Mouse (Mus musculus): ENCODE measurements at regions not wholly inside any gene's neighbourhood (a gene's known extent, or its start where the extent isn't known, plus 50 kb on each side); places are given as distances from the start of the nearest gene placed in this dataset.

DNA sequence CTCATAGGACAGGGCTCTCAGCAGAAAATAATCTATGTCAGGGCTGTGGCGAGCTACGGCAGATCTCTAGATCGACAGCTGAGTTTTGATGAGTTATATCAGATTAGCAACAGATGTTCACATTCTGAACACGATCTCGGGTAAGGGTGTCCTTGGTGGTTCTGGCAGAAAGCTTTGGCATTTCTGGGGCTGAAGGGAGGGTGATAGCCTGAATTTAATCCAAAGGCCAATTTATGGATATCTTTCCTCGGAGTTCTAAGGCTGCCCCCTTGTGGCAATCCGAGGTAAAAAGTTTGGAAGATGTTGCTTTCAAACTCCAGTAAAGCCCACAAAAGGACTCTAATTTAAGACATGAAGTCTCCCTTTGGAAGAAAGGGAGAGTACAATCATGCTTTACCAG lies 101.3 kb upstream of the Luzp2 start:
- no peak overlapping the region for H3K27ac ChIP-seq (replicated peaks)
- WGBS = 53% methylated on average over 7 of the region's 7 CpGs
- no peak overlapping the region for H3K4me3 ChIP-seq
- H3K36me3 ChIP-seq = no peaks in the 10 kb centered on the region
- peak; percentile 33 for DNase-seq (ENCODE audit: low spot score)
- no peaks in the 10 kb centered on the region for H3K27me3 ChIP-seq (ENCODE audit: low read depth, poor library complexity, severe bottlenecking)
- H3K9me3 ChIP-seq (replicated peaks) = no peaks in the 10 kb centered on the region
- no peaks in the 10 kb centered on the region for H3K4me1 ChIP-seq

DNA sequence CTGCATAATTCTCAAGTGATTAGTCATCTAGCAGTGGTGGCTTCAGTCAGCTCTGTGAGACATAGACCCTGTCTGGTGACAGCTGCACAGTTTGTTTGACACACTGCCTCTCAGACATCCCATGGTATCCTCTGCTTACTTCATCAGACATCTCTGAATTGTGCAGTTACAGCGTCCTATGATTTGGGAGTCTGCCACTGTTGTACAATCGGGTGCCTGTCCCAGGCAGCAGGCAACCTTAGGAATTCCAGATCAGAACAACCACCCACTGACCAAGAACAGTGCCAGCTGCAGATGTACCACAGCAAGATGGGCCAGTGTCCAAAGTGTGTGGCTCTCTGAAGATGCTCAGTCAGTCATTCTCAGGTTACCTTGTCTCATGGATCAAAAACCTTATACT lies 100.4 kb upstream of the Luzp2 start:
- no peaks in the 10 kb centered on the region for H3K27me3 ChIP-seq (ENCODE audit: low read depth, poor library complexity, severe bottlenecking)
- WGBS = 83% methylated on average over 2 of the region's 2 CpGs

GRCm38 (mm10) chr7:54767341-54767740 lies 68.0 kb upstream of the Luzp2 start:
- Histone ChIP-seq H3K4me1 (0 out of 2 replicates have a peak, but pooled peaks cover 2% of the 10 kb centered on the region), H3K36me3 (no peaks in the 10 kb centered on the region), H3K9me3 (replicated peaks) (no peaks in the 10 kb centered on the region), H3K4me3 (no peak overlapping the region), H3K27ac (replicated peaks) (no peak overlapping the region), H3K27me3 (ENCODE audit: low read depth, poor library complexity, severe bottlenecking) (no peaks in the 10 kb centered on the region)
- no peak for DNase-seq (ENCODE audit: low spot score)
- 92% methylated on average over 1 of the region's 1 CpGs for WGBS

More for the DNA sequence above, 100.4 kb upstream of the Luzp2 start:
- no peak for DNase-seq (ENCODE audit: low spot score)
- no peaks in the 10 kb centered on the region for H3K4me1 ChIP-seq
- H3K36me3 ChIP-seq = no peaks in the 10 kb centered on the region
- no peaks in the 10 kb centered on the region for H3K9me3 ChIP-seq (replicated peaks)
- H3K27ac ChIP-seq (replicated peaks) = no peak overlapping the region
- H3K4me3 ChIP-seq = no peak overlapping the region

- H3K9me3 ChIP-seq (replicated peaks) = no peaks in the 10 kb centered on the region
- no peaks in the 10 kb centered on the region for H3K27me3 ChIP-seq (ENCODE audit: low read depth, poor library complexity, severe bottlenecking)
- no peak overlapping the region for H3K4me3 ChIP-seq
- 0 out of 2 replicates have a peak, but pooled peaks cover 2% of the 10 kb centered on the region for H3K4me1 ChIP-seq
- DNase-seq (ENCODE audit: low spot score) = no peak
- H3K36me3 ChIP-seq = no peaks in the 10 kb centered on the region
- H3K27ac ChIP-seq (replicated peaks) = no peak overlapping the region
- WGBS = 31% methylated on average over 3 of the region's 3 CpGs
These were observed 66.6 kb upstream of the Luzp2 start for GRCm38 (mm10) chr7:54768683-54769082.

DNA sequence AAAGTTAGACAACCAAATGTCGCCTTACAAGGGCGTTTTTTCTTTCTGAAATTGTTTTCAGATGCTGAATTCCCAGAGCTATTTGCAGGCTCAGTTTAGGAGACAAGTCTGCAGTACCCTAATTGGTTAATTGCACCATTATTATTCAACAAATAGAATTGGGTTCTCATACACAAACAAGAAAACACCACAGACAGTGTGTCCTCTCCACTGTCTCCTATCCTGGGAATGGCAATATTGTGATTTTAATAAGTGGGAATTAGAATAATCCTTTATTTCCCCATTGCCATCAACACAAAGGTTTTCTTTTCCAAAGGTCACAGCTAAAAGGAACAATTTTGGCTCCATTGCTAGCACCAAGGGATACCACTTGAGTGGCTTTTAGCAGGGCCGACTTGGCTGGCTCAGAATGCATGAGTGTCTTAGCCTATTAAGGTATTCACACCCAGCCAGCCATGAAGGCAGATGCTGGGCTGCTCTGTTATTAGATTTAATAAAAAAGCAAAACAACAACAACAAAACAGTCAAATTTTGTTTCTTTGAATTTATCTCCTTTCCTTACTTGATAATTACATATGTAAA lies 53.3 kb upstream of the Luzp2 start:
- Histone ChIP-seq H3K27ac (replicated peaks) (peak overlapping the region; percentile 46; the same call in 1 of the 2 replicates), H3K4me1 (peaks cover 15% of the 10 kb centered on the region), H3K4me3 (no peak overlapping the region), H3K36me3 (no peaks in the 10 kb centered on the region), H3K27me3 (ENCODE audit: low read depth, poor library complexity, severe bottlenecking) (no peaks in the 10 kb centered on the region; the same call in 1 of the 2 replicates), H3K9me3 (replicated peaks) (no peaks in the 10 kb centered on the region)
- WGBS = 62% methylated on average over 3 of the region's 3 CpGs
- peak; percentile 23 for DNase-seq (ENCODE audit: low spot score)

GRCm38 (mm10) chr7:54782604-54783003 lies 52.7 kb upstream of the Luzp2 start:
- Histone ChIP-seq H3K9me3 (replicated peaks) (no peaks in the 10 kb centered on the region), H3K36me3 (no peaks in the 10 kb centered on the region), H3K4me1 (peaks cover 15% of the 10 kb centered on the region), H3K4me3 (no peak overlapping the region), H3K27me3 (ENCODE audit: low read depth, poor library complexity, severe bottlenecking) (no peaks in the 10 kb centered on the region; the same call in 1 of the 2 replicates), H3K27ac (replicated peaks) (peak overlapping the region; percentile 46; the same call in 1 of the 2 replicates)
- DNase-seq (ENCODE audit: low spot score) = no peak
- WGBS = 50% methylated on average over 3 of the region's 3 CpGs

- Histone ChIP-seq H3K9me3 (replicated peaks) (no peaks in the 10 kb centered on the region), H3K36me3 (no peaks in the 10 kb centered on the region), H3K27ac (replicated peaks) (peak overlapping the region; percentile 28; the same call in 1 of the 2 replicates), H3K4me1 (peaks cover 15% of the 10 kb centered on the region), H3K4me3 (no peak overlapping the region), H3K27me3 (ENCODE audit: low read depth, poor library complexity, severe bottlenecking) (no peaks in the 10 kb centered on the region; the same call in 1 of the 2 replicates)
- WGBS = 90% methylated on average over 10 of the region's 10 CpGs
- no peak for DNase-seq (ENCODE audit: low spot score)
These were observed 51.5 kb upstream of the Luzp2 start for GRCm38 (mm10) chr7:54783550-54784529.

Measured in midbrain, embryonic 10.5 days (tissue).